Mouse (Mus musculus) CH12F3 (cell line): ENCODE data around the gene Cdk2ap1.
"Not testable (repeated sequence)": the region's sequence is repeated elsewhere in the genome, so short reads cannot be mapped to it uniquely, and the experiment has no call there.

Experiments used
- in situ Hi-C: fragments of 300-500 bp; cut with MboI; formaldehyde crosslinking; loops from 2 replicates; pipeline ENCODE4 v1.14.3; 2020; ENCODE audit warnings: low sequenced_read_pairs

Cdk2ap1 gene

GRCm38 (mm10) chr5:124351604-124352003, 11.3 kb downstream of the Cdk2ap1 start:
- in situ Hi-C loops = no loop called here

GRCm38 (mm10) chr5:124351111-124351560, 11.7 kb downstream of the Cdk2ap1 start:
- in situ Hi-C loops = no loop called here

GRCm38 (mm10) chr5:124350350-124350749, 12.5 kb downstream of the Cdk2ap1 start:
- in situ Hi-C loops = no loop called here

GRCm38 (mm10) chr5:124349196-124349595, 13.7 kb downstream of the Cdk2ap1 start:
- in situ Hi-C loops = no loop called here

GRCm38 (mm10) chr5:124342897-124343296, 20.0 kb downstream of the Cdk2ap1 start:
- in situ Hi-C loops = no loop called here

- in situ Hi-C loops = not testable (repeated sequence)
These were observed 21.0 kb downstream of the Cdk2ap1 start for GRCm38 (mm10) chr5:124341753-124342339.

- in situ Hi-C loops = no loop called here
These were observed 24.1 kb downstream of the Cdk2ap1 start for GRCm38 (mm10) chr5:124338791-124339190.

- in situ Hi-C loops = no loop called here
These were observed 25.0 kb downstream of the Cdk2ap1 start for GRCm38 (mm10) chr5:124337909-124338308.

GRCm38 (mm10) chr5:124337103-124337502, 25.8 kb downstream of the Cdk2ap1 start:
- in situ Hi-C loops = no loop called here

- in situ Hi-C loops = no loop called here
These were observed 28.5 kb downstream of the Cdk2ap1 start for GRCm38 (mm10) chr5:124334392-124334791.

GRCm38 (mm10) chr5:124330086-124330485, 32.8 kb downstream of the Cdk2ap1 start:
- in situ Hi-C loops = no loop called here

GRCm38 (mm10) chr5:124327510-124328364, 35.1 kb downstream of the Cdk2ap1 start, which contains the start of the genes Mphosph9 and 2810006K23Rik:
Gene Mphosph9 (minus strand): TSS chr5:124327972.
Gene 2810006K23Rik (plus strand): TSS chr5:124328089.
- in situ Hi-C loops = no loop called here

GRCm38 (mm10) chr5:124326829-124327228, 36.1 kb downstream of the Cdk2ap1 start:
- in situ Hi-C loops = no loop called here

- in situ Hi-C loops = no loop called here
These were observed 45.2 kb downstream of the Cdk2ap1 start for GRCm38 (mm10) chr5:124317648-124318047.

GRCm38 (mm10) chr5:124315941-124316340, 46.9 kb downstream of the Cdk2ap1 start:
- in situ Hi-C loops = no loop called here

- in situ Hi-C loops = no loop called here
These were observed 47.4 kb downstream of the Cdk2ap1 start for GRCm38 (mm10) chr5:124315498-124315897.

GRCm38 (mm10) chr5:124310091-124310490, 52.8 kb downstream of the Cdk2ap1 start:
- in situ Hi-C loops = no loop called here

- in situ Hi-C loops = no loop called here
These were observed 53.7 kb downstream of the Cdk2ap1 start for GRCm38 (mm10) chr5:124309155-124309554.

GRCm38 (mm10) chr5:124302853-124303252, 60.0 kb downstream of the Cdk2ap1 start:
- in situ Hi-C loops = not testable (repeated sequence)

GRCm38 (mm10) chr5:124300132-124300531, 62.8 kb downstream of the Cdk2ap1 start:
- in situ Hi-C loops = no loop called here

- in situ Hi-C loops = not testable (repeated sequence)
These were observed 63.6 kb downstream of the Cdk2ap1 start for GRCm38 (mm10) chr5:124299307-124299706.

GRCm38 (mm10) chr5:124296475-124296874, 66.4 kb downstream of the Cdk2ap1 start:
- in situ Hi-C loops = no loop called here
